Mouse (Mus musculus) 3T3-L1 (cell line): ENCODE measurements at regions not wholly inside any gene's neighbourhood (a gene's known extent, or its start where the extent isn't known, plus 50 kb on each side); places are given as distances from the start of the nearest gene placed in this dataset.

Source experiments
- DNase-seq: peaks from one replicate; pipeline ENCODE4 v3.0.0-alpha.2; 2015; ENCODE audit warnings: low read depth, low spot score

DNA sequence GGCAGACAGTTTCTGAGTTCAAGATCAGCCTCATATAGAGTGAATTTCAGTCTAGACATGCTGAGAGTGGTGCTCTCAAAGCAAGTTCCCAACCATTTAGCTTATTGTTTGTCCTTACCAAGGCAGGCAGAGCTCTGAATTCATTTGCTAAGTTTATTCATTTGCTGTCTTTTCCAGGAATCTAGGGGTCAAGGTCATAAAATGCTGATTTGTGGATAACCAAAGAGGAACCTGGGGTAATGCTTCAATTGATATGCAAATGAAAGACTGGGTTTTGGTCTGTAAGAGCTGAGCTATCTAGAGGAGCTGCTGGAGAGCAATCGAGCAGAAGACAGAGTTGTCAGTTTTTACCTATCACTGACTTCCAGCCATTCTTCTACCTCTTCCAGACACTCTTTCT is 832.8 kb downstream of the Ryr2 start:
- DNase-seq: no peak

DNA sequence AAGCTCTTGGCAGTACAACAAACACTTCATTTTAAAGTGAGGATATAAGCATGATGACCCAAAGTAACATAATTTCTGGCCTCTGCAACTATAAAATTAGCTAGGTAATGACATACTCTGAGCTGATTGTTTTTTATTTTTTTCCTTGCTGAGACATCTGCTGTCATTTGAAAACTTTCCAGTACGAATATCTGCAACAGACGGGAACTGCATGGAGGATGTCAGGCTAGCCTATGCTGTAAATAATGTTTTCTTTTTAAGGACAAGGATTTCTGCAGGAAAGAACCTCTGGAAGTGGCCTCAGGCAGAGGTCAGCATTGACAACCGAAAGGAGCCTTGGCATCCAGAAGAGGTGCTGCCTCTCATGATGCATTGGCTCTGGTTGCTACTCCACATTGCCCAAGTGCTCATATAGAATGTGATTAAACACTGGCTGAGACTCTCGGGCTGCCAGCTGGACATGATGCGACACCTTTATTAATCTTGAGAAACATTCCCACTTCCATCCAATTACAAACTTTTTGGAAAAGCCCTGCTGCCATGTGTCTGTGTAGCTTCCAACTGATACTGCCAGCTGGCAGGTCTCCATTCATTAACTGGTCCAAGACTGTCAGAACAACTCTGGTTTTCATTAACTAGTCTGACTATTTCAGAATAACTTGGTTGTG is 837.9 kb downstream of the Ryr2 start:
- no peak for DNase-seq

DNA sequence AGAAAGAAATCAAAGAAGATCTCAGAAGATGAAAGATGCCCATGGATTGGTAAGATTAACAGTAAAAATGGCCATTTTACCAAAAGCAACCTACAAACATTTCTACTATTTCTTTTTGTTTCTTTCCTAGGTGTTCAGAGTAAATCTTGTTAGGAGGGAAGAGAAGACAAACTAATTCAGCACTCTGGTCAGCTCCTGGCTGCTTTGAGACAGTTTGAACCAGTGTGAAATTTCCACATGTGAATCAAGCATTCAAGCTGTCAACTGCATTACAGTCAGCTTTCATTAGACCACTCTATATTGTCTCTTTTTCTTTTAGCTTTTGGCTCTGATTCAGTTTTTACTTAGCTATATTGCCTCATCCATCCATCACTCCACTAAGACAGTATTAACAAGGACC is 859.2 kb downstream of the Ryr2 start:
- peak; percentile 17 for DNase-seq

DNA sequence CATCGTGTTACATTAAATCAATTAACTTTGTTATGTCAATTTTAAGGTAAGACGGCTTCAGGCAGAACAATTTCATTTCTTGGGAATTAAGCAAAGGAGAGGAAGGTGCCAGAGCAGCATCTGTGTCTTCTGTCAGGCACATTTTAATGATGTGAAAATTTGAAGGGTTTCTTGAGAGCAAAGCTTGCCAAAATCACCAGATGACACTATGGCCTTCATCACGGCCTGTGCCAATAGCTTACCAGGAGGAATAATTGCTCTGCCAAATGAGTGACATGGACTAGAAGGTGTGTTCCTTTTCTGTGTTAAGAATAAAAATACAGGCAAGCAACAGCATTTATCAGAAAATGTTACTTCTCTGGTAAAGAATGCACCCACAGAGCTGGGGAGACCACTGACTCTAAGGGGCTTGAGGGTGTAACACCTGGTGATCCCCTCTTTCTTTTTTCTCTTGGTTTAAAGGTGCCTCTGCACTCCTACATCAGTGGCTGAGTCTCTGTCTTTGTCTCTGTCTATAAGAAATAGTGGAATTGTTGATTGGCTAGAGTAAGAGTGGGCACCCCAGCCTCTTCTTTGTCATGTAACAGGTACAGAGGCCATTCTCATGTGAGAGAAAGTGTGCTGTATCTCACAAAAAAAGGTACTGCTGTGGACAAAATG is 856.2 kb upstream of the Chrm3 start:
- DNase-seq: no peak

DNA sequence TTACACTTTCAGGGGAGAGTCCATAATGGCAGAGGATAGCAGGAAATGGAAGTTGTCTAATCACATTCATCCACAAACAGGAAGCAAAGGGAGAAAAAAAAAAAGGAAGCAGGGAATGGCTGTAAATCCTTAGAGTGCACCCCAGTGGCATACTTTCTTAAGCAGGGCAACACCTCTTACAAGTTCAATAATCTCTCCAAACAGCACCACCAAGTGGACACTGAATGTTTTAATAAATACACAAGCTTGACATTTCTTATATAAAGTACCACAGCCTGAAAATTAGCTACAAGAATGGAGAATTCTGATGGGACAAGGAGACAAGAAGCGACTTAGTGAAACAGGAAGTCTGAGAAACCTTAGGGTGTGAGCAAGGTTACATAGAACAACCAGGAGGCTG is 849.5 kb upstream of the Chrm3 start:
- DNase-seq: peak; percentile 1

DNA sequence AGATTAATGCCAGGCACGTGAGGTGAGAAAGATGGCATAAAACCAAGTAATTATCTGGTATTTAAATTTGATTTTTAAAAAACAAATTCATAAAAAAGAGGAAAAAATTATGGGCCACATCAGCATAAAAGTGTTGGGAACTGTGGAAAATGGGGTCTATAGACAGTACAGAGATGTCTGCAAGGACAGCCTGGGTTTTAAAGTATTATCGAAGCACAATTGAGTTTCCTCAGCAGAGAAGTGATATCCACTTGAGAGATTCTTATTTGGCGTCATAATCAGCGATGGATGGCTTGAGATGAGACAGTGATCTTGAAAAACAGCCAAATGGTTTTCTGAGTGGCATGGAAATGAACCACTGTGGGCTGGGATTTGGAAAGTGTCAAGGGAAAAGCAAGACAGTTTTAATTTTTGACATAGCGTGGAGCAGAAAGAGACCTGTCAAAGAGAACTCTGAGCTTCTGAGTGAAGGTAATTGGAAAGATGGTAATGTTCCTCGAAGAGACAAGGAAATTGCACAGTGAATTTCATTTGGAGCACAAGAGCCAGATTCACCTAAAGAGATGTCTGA is 844.7 kb upstream of the Chrm3 start:
- DNase-seq: no peak

DNA sequence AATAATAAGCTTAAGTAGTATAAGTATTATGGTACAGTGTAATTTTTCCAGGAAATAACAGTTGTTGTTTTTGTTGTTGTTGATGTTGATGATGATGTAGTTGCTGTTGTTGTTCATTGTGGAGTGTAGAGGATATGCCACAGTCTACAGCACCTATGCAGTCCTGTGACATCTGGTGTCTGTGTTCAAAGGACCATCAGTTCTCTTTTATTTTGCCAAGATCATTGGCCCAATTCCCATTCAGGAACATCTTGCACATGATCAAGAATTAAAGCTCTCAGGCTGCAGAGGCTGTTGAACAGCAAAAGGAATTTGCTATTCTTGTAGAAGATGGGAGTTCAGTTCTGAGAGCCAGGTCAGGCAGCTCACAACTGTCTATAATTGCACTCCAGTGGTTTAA is 841.3 kb upstream of the Chrm3 start:
- no peak for DNase-seq

DNA sequence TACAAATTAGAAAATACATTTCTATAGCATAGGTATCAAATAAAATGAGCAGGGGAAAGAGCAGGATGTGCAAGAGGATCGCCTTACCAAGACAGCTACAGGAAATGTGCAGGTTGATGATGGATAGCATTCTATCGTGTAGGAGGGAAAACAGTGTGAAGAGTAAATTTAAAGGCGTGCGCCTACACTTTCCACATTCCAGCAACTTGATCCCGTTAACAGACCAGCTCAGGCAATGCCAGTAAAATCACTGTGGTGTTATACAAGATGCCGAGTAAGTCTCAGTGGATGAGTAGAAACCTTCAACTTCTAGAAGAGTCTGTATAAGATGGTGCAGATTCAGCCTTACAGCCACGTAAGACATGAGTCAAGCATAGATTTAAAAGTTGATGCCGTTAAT is 831.8 kb upstream of the Chrm3 start:
- no peak for DNase-seq

DNA sequence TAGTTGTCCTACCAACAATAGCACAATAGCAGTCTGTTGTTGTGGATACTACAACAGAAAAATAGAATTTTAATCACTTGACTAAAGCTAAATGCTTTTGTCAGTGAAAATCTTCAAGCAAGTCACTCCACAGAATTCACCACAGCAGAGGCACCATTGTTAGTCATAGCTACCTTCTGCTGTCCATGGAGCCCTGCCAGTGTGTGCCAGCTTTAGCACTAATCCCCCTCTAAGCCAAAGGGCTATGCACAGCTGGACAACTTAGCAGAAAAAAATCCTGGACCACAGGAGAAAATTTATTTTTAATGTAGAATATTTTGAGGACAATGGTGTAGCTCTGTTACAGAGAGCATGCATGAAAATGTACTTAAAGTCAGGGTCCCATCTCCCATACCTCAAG is 820.5 kb upstream of the Chrm3 start:
- no peak for DNase-seq

DNA sequence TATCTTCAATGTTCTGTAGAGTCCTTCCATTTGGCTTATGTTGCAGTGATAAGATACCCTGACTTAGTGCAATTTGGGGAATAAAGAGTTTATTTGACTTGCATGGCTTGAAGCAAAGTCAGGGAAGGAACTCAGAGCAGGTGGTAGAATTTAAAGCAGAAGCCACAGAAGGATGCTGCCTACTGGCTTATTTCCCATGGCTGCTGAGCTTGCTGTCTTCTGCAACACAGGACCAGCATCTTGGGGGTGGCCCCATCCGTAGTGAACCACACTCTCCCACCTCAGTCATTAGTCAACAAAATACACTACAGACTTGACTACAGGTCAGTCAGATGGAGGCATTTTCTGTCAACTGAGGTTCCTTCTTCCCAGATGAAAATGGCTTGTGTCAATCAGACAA is 819.7 kb upstream of the Chrm3 start:
- no peak for DNase-seq

DNA sequence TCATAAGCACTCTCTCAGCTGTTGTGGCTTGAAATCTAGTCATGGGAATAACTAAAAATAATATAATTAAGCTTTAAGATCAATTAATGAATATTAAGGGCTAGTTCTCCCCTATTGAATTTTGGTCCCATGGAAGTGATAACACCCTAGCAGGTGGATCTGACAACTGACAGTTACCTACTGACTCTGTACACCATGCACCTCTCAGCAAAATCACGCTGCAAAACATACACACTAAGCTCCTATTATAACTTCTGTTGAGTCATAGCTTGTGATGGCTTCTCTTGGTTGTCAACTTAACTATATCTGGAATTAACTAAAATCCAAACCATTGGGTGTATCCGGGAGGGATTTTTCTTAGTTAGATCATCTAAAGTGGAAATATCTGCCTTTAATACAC is 817.9 kb upstream of the Chrm3 start:
- DNase-seq: no peak

DNA sequence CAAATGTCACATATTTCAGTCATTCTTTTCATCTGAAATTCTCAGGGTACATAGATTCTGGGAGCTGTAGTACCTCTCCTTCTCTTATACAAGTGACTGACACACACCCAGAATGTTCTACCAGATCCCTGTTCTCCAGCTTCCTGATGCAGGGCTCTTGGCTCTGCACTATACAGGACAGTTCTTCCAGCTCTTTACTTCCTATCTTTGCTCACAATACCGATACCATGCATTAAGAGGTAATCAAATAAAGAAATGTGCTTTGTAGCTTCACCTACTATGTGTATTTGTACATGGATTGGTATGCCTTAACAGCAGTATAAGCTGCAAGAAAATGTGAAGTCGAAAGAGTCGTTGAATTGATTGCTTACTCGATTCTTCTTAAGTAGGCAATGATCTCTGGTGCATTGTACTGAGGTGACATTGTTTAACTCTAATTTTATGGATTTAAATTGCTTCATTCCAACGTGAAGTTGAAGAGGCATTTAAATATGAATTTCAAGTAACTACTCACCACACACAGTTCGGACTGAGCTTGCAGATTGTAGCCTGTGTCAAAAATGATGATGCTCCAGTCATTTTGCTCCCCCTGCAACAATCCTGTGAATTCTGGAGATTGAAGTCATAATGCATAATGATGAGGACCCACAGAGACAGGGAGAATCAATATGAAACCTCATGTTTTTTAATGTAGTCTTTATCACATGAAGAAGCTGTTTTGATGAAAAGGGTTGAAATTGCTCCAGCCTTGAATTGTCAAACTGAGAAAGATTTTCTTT is 817.2 kb upstream of the Chrm3 start:
- no peak for DNase-seq

DNA sequence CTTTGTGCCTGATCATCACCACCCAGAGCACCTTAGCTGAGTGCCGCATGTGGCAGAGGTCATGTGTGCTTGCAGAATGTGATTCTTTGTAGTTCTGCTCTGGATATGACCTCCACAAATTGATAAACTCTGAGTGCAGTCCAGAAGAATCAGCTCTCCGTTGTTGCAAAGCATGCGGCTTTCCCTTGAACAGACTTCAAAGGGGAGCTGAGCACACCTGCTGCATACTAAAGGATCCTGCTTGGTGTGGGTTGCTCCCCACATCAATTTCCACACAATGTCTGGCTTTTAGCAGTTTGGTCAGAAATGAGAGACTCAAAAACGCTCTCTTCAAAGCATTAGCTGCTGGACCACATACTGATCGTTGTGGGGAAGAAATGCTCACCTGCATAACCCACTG is 806.5 kb upstream of the Chrm3 start:
- DNase-seq: no peak

DNA sequence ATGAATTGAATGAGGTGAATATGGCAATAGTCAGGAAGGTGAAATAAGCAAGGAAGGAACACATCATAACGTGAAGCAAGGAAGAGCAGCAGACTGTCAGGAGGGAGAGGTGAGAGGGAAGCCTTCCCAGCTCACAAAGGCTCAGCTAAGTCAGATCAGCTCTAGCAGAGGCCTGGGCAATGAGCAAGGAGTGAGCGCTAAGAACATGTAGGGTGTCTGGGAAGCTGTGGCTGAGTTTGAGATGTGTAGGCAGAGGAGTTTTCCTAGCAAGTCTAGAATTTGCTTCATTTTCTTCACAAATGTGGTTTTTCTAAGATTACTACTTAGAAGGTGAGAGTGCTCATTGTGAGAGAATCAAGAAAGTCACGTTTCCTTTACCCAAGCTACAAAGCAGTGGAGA is 803.5 kb upstream of the Chrm3 start:
- no peak for DNase-seq

DNA sequence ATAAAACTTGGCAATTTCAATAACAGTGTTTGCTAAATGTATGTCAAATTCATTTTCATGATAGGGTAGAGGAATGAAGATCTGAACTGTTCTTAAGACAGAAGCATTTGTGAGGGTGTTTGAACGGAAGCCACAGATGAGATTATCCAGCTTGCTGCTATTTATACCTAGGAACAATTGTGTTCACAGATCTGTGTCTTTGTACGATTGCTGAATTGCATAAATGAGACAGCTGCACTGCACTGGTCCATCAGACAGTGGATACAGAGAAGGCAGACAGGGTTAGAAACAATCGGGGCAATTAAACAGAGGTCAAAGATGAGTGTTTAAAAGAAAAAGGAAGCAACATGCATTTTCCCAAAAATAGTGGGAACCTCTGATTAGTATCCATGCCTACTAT is 786.6 kb upstream of the Chrm3 start:
- no peak for DNase-seq

DNA sequence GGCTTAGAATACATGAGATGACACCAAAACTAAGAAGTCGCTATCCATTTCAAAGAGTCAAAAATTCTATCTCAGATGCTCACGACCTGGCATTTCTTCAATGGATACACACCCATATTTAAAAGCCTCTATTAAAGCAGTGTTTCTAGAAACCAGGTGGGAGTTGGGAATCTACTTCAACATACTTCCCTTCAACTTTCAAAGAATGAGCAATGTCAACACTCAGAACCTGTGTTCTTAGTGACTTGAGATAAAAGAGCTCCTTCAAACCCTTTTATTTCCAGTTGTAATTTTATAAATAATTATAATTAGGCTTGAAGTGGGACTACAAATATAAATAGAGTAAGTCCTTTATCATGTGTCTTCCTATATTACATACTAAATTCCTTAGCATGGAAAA is 747.0 kb upstream of the Chrm3 start:
- no peak for DNase-seq

DNA sequence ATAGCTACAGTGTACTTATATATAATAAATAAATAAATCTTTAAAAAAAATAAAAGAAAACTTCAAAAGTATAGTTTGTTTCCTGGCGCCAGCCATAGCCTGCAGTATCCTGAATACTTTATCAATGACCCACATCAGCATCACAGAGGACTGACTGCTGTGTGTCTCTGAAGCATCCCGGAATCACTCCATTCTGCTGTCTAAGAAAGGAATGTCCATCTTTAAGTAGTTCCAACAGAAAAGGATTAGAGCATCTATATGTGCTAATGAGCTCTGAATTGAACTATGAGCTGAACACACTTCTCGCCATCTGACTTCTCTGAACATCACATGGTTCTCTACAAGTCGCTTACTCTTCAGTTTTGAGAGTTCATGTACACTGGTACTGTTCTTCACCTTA is 745.8 kb upstream of the Chrm3 start:
- DNase-seq: no peak

DNA sequence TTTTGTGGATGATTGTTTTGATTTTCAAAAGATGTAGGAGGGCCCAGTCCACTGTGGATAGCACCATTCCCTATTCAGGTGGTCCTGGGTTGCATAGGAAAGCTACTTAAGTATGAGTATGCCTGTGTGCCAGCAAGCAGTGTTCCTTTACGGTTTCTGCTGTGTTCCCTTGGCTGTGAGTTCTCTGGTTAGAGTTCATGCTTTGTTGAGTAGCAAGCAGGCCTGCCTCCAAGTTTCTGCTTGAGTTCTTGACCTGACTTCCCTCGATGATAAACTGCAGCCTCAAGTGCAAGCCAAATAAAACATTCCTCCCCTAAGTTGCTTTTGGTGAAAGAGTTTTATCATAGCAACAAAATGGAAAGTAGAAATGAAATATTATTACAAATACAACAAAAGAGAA is 744.9 kb upstream of the Chrm3 start:
- no peak for DNase-seq

DNA sequence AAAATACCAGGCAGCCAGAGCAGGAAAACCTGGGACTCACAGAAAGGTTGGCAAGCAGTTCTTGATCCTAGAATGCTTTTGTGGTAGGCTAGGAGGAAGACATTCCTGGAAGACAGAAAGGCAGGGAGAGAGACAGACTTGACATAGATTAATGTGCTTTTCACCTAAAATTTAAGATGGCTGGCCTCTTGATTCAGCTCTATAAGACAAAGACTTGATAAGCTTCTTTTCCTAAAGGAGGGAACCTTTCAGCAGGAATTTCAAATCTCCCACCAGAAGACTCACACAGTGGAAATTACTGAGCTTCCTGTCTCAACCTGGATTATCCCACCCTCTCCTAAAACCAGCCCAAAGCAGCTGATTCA is 738.9 kb upstream of the Chrm3 start:
- no peak for DNase-seq

DNA sequence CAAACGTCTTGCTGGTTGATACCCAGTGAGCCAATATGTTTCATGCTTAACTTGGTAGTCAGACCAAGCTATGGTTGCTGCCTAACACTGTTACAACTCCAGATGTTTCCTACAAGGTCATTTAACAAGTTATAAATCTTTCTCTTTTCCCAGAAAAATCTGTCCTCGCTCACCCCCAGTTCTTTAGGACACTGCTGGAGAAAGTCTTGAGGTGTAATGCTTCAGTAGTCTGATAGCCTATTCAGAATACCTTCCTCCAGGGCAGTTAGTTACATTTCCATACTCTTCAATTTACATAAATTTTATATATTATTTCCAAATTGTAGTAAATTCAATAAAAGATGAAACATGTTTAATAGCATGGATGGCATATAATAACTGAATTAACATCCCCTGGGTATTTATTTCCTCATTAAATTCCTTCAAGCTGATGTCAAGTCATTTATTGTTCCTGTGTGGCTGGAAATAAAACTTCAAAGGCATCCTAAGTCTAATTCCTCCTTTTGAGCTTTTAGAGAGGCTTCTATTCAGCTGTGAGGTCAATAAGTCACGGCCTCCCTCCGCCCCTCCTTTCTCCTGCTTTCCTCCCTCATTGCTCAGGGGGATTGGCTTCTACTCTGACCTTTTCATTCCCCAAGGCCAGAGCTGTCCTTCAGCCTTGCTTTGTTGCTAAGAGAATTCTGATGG is 738.4 kb upstream of the Chrm3 start:
- DNase-seq: no peak

DNA sequence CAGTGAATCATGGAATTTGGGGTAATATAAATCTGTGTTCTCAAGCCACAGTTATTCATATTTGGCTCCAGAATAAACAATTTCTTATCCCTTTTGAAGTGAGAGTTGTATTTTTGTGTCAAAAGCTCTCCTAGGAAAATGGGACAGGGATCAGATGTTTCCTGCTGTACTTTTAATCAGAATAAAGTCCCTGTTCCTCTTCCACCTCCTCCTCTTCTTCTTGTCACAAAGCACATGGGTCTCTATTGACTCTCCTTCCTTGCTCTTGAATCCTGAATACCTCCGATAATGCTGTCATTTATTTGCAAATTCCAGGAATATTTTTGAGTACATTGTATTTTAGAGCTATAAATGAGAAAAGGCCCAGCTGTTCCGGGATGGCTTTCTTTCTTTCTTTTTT is 732.3 kb upstream of the Chrm3 start:
- DNase-seq: no peak
